Mouse (Mus musculus): ENCODE results near the gene Sipa1. TPM values are rescaled to one million over a fixed set of nuclear protein-coding genes. Genes with fewer than 3 reads are reported as not detected.

The Sipa1 gene
- total and polyA plus RNA-seq, 3 experiments: 10.3 to 88.4 (median 33.7) TPM

DNA sequence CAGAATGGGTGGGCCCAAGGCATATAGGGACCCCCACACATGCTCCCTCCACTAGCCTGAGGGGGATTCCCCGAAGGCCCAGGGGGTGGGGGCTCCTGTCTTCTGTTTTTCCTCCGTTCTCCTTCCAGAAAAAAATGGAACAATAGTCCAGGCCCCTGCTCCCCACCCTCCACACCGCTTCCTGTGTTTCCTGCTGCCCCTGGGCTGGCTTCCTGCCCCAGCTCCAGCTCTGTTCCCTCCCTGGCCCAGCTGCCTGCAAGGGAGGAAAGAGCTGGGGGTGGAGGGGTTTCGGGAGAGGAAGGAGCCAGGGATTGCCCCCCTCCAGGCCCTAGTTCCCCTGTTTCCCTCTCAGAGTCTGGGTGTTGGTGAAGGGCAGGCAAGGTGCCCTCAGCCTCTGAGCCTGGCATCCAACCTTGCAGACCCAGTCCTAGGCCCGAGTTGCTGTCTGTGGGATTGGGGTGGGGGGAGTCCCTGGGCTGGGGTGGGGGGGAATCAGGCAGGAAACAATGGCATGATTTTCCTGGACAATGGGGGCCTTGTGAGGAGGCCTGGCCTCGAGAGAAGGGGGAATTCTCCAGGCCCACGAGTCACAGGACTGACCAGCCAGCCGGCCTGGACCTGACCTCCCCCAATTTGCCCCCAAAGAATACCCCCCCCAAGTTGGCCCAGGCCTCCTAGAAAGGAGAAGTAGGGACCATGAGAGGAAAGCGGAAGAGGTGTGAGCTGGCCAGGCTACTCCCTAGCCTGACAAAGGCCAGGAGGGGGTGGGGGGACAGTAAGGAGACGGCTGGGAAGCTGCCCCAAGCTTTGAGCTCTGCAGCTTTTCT, 28.8 kb upstream of the Sipa1 start:
- peak; percentile 63 for DNase-seq (ENCODE audit: low spot score)
- TF ChIP-seq GATA2 (IDR thresholded peaks at IDR 0.05; ENCODE audit: borderline replicate concordance, low read depth, low read length): no peak
- no peak for TF ChIP-seq GATA1 (IDR thresholded peaks at IDR 0.05; ENCODE audit: borderline replicate concordance, low read length)
- no peak for TF ChIP-seq POLR2AphosphoS5 (IDR thresholded peaks at IDR 0.05; ENCODE audit: insufficient replicate concordance, low read depth, low read length)
- TF ChIP-seq TAL1 (conservative IDR thresholded peaks at IDR 0.05; ENCODE audit: low read depth, low read length): no peak
- no peak for TF ChIP-seq CTCF (IDR thresholded peaks at IDR 0.05; ENCODE audit: low read depth, low read length)
- H3K4me3 ChIP-seq (ENCODE audit: low read depth, low read length): peak overlapping the region; percentile 86; the same call in 1 of the 2 replicates
- H3K36me3 ChIP-seq (replicated peaks): peaks cover 75% of the 10 kb centered on the region
- no peaks in the 10 kb centered on the region for H3K27me3 ChIP-seq (ENCODE audit: insufficient read depth, low read length)
- ATAC-seq (ENCODE audit: extremely low read depth, insufficient number of reproducible peaks, low FRiP score, poor library complexity, severe bottlenecking): no peak
- H3K4me1 ChIP-seq (ENCODE audit: insufficient read depth, low read depth, low read length): peaks cover 59% of the 10 kb centered on the region
- H3K9me3 ChIP-seq (replicated peaks): no peaks in the 10 kb centered on the region

DNA sequence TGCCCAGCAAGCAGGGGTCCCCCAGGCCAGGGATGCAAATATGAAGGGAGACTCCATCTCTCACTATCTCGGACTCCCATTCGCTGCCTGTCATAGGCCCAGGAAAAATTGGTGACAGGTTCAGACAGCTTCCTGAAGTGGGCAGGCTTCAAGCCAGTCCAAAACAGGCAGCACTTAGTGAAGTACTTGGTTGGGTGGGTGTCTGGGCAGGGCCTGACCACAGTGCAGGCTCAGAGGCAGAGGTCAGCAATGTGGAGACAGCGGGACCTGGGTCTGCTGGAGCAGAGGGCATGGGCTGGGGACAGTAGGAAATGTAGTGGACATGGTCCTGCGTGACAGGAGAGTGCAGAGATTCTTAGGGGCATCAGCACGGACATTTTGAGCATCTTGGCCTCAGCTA, 28.1 kb upstream of the Sipa1 start:
- Histone ChIP-seq H3K27me3 (ENCODE audit: insufficient read depth, low read length) (no peaks in the 10 kb centered on the region), H3K4me3 (ENCODE audit: low read depth, low read length) (peak overlapping the region; percentile 86; the same call in 1 of the 2 replicates), H3K36me3 (replicated peaks) (peaks cover 73% of the 10 kb centered on the region), H3K9me3 (replicated peaks) (no peaks in the 10 kb centered on the region), H3K4me1 (ENCODE audit: insufficient read depth, low read depth, low read length) (peaks cover 63% of the 10 kb centered on the region)
- DNase-seq (ENCODE audit: low spot score) (no peak), ATAC-seq (ENCODE audit: extremely low read depth, insufficient number of reproducible peaks, low FRiP score, poor library complexity, severe bottlenecking) (no peak)
- no peak for TF ChIP-seq GATA1 (IDR thresholded peaks at IDR 0.05; ENCODE audit: borderline replicate concordance, low read length)
- TF ChIP-seq GATA2 (IDR thresholded peaks at IDR 0.05; ENCODE audit: borderline replicate concordance, low read depth, low read length): no peak
- TF ChIP-seq POLR2AphosphoS5 (IDR thresholded peaks at IDR 0.05; ENCODE audit: insufficient replicate concordance, low read depth, low read length): no peak
- TF ChIP-seq TAL1 (conservative IDR thresholded peaks at IDR 0.05; ENCODE audit: low read depth, low read length): no peak
- no peak for TF ChIP-seq CTCF (IDR thresholded peaks at IDR 0.05; ENCODE audit: low read depth, low read length)

DNA sequence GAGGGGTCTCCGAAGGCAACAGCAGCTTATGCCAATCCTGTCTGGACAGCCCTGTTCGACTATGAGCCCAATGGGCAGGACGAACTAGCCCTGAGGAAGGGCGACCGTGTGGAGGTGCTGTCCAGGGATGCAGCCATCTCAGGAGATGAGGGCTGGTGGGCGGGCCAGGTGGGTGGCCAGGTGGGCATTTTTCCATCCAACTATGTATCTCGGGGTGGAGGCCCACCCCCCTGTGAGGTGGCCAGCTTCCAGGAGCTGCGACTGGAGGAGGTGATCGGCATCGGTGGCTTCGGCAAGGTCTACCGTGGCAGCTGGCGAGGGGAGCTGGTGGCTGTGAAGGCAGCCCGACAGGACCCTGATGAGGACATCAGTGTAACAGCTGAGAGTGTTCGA, 26.8 kb upstream of the Sipa1 start:
- peaks cover 73% of the 10 kb centered on the region for H3K36me3 ChIP-seq (replicated peaks)

DNA sequence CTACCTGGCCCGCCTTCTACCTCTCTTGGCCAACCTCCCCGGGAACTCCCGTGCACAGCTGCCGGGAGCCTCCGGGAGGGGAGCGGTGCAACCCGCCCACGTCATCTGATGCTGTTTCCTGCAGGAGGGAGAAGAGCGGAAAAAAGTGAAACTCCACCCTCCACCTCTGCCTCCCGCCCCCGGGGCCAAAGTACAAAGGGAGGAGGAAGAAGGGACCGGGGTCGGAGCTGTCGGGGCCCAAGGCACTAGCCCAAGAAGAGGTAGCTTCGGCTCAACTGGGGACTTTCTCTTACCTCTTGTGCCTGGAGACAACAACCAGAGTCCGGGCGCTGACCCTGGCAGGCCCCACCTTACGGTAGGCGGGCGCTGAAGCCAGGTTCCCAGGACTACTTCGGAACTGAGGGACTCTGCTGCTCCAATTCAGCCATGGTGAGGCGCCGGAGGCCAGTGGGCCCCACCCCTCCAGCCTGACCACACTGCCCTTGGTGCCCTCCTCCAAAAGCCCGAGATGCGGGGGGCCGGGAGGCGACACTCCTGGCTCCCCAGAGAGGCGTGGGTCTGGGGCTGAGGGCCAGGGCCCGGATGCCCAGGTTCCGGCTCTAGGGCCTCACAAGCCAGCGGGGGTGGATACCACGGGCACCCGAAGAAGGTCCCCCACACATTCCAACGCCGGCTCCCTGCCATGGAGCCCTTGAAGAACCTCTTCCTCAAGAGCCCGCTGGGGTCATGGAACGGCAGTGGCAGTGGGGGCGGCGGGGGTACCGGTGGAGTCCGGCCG, 26.2 kb upstream of the Sipa1 start:
- DNase-seq (ENCODE audit: low spot score) (peak; percentile 96), ATAC-seq (ENCODE audit: extremely low read depth, insufficient number of reproducible peaks, low FRiP score, poor library complexity, severe bottlenecking) (peak; percentile 61; the same call in 1 of the 2 replicates)
- H3K27me3 ChIP-seq (ENCODE audit: insufficient read depth, low read length): no peaks in the 10 kb centered on the region
- TF ChIP-seq POLR2AphosphoS5 (IDR thresholded peaks at IDR 0.05; ENCODE audit: insufficient replicate concordance, low read depth, low read length): no peak
- TF ChIP-seq GATA2 (IDR thresholded peaks at IDR 0.05; ENCODE audit: borderline replicate concordance, low read depth, low read length): no peak
- no peak for TF ChIP-seq CTCF (IDR thresholded peaks at IDR 0.05; ENCODE audit: low read depth, low read length)
- no peak for TF ChIP-seq GATA1 (IDR thresholded peaks at IDR 0.05; ENCODE audit: borderline replicate concordance, low read length)
- no peak for TF ChIP-seq TAL1 (conservative IDR thresholded peaks at IDR 0.05; ENCODE audit: low read depth, low read length)
- no peaks in the 10 kb centered on the region for H3K9me3 ChIP-seq (replicated peaks)
- peaks cover 67% of the 10 kb centered on the region for H3K4me1 ChIP-seq (ENCODE audit: insufficient read depth, low read depth, low read length)
- peak overlapping the region; percentile 86 for H3K4me3 ChIP-seq (ENCODE audit: low read depth, low read length)
- H3K36me3 ChIP-seq (replicated peaks): peaks cover 73% of the 10 kb centered on the region

More for the DNA sequence above, 26.8 kb upstream of the Sipa1 start:
- Histone ChIP-seq H3K27me3 (ENCODE audit: insufficient read depth, low read length) (no peaks in the 10 kb centered on the region), H3K4me1 (ENCODE audit: insufficient read depth, low read depth, low read length) (peaks cover 71% of the 10 kb centered on the region), H3K4me3 (ENCODE audit: low read depth, low read length) (peak overlapping the region; percentile 86), H3K9me3 (replicated peaks) (no peaks in the 10 kb centered on the region)
- TF ChIP-seq POLR2AphosphoS5 (IDR thresholded peaks at IDR 0.05; ENCODE audit: insufficient replicate concordance, low read depth, low read length) (no peak), GATA1 (IDR thresholded peaks at IDR 0.05; ENCODE audit: borderline replicate concordance, low read length) (no peak), GATA2 (IDR thresholded peaks at IDR 0.05; ENCODE audit: borderline replicate concordance, low read depth, low read length) (no peak), CTCF (IDR thresholded peaks at IDR 0.05; ENCODE audit: low read depth, low read length) (no peak), TAL1 (conservative IDR thresholded peaks at IDR 0.05; ENCODE audit: low read depth, low read length) (no peak)
- DNase-seq (ENCODE audit: low spot score) (no peak), ATAC-seq (ENCODE audit: extremely low read depth, insufficient number of reproducible peaks, low FRiP score, poor library complexity, severe bottlenecking) (no peak)

DNA sequence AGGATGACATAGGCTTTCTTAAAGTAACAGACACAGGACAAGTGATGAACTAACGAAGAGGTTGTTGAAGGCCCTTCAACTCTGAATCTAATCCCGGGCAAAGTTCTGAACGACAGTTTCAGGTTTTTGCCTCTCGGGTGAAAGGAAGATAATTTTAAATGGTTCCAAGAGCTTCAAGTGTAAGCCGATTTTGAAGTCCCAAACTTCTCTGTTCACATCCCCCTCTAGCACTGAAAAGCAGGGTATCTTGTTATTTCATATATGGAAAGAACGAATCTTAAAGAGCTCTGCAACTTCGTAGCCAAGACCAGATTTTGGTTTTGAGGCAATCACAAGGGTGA, 25.6 kb upstream of the Sipa1 start:
- ATAC-seq (ENCODE audit: extremely low read depth, insufficient number of reproducible peaks, low FRiP score, poor library complexity, severe bottlenecking): no peak
- H3K9me3 ChIP-seq (replicated peaks): no peaks in the 10 kb centered on the region
- H3K27me3 ChIP-seq (ENCODE audit: insufficient read depth, low read length): no peaks in the 10 kb centered on the region
- H3K4me3 ChIP-seq (ENCODE audit: low read depth, low read length): peak overlapping the region; percentile 86
- H3K4me1 ChIP-seq (ENCODE audit: insufficient read depth, low read depth, low read length): peaks cover 70% of the 10 kb centered on the region
- H3K36me3 ChIP-seq (replicated peaks): peaks cover 73% of the 10 kb centered on the region
- DNase-seq (ENCODE audit: low spot score): no peak
- no peak for TF ChIP-seq TAL1 (conservative IDR thresholded peaks at IDR 0.05; ENCODE audit: low read depth, low read length)
- no peak for TF ChIP-seq GATA2 (IDR thresholded peaks at IDR 0.05; ENCODE audit: borderline replicate concordance, low read depth, low read length)
- TF ChIP-seq GATA1 (IDR thresholded peaks at IDR 0.05; ENCODE audit: borderline replicate concordance, low read length): no peak
